Mouse (Mus musculus) cerebral cortex, adult 2 months (tissue): Measurements from ENCODE around the gene Prdx3.

Experiments used
- WGBS: fragments of 180-500 bp; shearing (Covaris S2); methylation state at CpG from one replicate; pipeline ENCODE4 v1.1.7; 2018; 5-methylcytosine and 5-hydroxymethylcytosine counted together

Prdx3 gene

DNA sequence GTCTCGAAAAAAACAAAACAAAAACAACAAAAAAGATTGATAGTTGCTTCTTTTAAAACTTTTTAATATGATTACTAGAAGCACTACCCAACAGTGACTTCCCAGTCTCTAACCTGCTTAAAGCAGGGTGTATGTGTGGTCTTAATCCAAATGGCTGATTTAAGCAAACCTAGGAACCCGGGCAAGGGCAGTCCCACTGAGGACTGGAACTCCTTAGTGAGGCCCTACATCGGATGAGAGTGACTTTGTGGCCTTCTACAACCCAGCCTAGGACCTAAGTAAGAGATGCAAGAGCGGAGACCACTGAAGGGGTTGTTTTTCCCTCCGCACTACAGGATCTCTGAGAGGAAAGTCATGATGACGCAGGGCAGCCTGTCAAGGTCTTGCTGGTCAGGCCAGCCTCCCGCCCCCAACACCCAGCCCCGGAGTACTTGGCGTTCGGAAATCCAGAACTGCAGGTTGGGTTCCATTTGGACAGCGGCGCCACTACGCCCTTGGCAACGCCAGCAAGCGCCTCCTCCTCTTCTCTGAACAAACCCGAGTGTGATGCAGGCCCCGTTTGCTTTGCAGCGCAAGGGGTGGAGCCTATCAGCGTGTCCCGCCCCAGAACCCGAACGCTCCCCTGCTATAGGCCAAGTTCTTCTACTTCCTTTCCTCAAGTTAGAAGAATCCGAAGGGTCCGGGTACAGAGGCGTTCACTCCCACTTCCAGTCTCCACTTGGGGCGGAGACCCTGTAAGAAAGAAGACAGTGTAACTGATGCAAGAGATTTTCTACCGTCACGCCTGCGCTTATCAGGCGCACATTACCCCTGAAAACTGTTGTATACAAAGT, 13.3 kb downstream of the Prdx3 start, which contains the start of gene Sfxn4:
Sfxn4 (minus strand) TSS at position 612 of the 833 bp plus-strand sequence.
- WGBS: 2% methylated on average over 30 of the region's 30 CpGs

DNA sequence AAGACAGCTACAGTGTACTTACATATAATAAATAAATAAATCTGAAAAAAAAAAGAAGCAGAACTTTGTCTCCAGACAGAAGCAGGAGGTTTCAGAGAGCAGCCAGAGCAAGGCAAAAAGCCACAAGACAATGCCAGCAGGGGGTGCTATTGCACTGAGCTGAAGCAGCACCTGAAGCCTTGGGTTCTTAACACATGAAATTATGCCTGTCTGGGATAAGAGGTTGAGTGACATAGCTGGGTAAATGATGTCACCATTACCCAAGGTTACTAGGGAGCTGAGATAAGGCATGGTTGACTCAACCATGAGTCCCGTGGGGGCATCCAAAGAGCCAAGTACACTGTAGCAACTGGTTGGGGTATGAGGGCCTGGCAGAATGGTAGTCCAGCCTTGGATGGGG, 36.6 kb downstream of the Prdx3 start:
- 80% methylated on average over 1 of the region's 1 CpGs for WGBS

DNA sequence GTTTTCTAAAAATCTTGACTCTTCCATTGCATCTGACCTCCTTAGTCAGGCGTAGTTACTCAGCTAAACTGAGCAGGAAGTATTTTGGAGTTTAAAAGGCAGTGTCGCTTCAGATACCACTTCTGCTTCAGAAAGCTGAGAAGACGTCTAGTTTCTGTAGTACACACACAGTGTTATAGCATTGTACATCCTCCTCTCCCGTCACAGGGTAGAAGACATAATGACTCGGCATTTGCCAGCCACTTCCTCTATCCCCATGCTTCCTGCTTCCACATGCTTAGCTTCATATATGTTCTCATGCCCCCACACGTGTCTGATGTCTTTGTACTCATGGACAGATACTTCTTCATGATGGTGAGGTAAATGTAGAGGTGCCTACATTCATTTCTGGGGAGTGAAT, 55.7 kb downstream of the Prdx3 start:
- WGBS: 83% methylated on average over 6 of the region's 6 CpGs
